Mouse (Mus musculus) heart, embryonic 13.5 days (tissue): Measurements from ENCODE around the gene Tex45. TPM values are rescaled to one million over a fixed set of nuclear protein-coding genes. Genes with fewer than 3 reads are reported as not detected.

Source experiments
- ATAC-seq: fragments of 200-750 bp; cut with Nextera tagmentation; 2 replicates; pipeline ENCODE4 v1.8.0; 2017; ENCODE audit warnings: moderate TSS enrichment; ENCODE audit not compliant: insufficient number of reproducible peaks, low FRiP score, low TSS enrichment; ENCODE audit errors: extremely low read depth
- H3K27ac ChIP-seq: fragments of 300-500 bp; sonication (generic); replicated peaks from 2 replicates; pipeline ENCODE4 v1.5.1; 2015; ENCODE audit warnings: moderate library complexity, mild to moderate bottlenecking, inconsistent platforms
- H3K27me3 ChIP-seq: fragments of 300-500 bp; sonication (generic); replicated peaks from 2 replicates; pipeline ENCODE4 v1.6.1; 2015; ENCODE audit warnings: mild to moderate bottlenecking, inconsistent platforms
- H3K36me3 ChIP-seq: fragments of 300-500 bp; sonication (generic); 2 replicates; pipeline ENCODE4 v1.6.1; 2015; ENCODE audit warnings: mild to moderate bottlenecking, inconsistent platforms
- H3K4me1 ChIP-seq: fragments of 300-500 bp; sonication (generic); 2 replicates; pipeline ENCODE4 v1.6.1; 2015; ENCODE audit warnings: inconsistent platforms
- H3K4me2 ChIP-seq: fragments of 300-500 bp; sonication (generic); 2 replicates; pipeline ENCODE4 v1.6.1; 2015; ENCODE audit warnings: inconsistent platforms, mild to moderate bottlenecking, moderate library complexity
- H3K4me3 ChIP-seq: fragments of 300-500 bp; sonication (generic); 2 replicates; pipeline ENCODE4 v1.5.1; 2015; ENCODE audit warnings: moderate library complexity, mild to moderate bottlenecking, inconsistent platforms
- H3K9ac ChIP-seq: fragments of 300-500 bp; sonication (generic); 2 replicates; pipeline ENCODE4 v1.6.1; 2015; ENCODE audit warnings: inconsistent platforms, mild to moderate bottlenecking, moderate library complexity
- H3K9me3 ChIP-seq: fragments of 300-500 bp; sonication (generic); 2 replicates; pipeline ENCODE4 v1.6.1; 2016; ENCODE audit warnings: inconsistent platforms
- WGBS: fragments of 180-500 bp; shearing (Covaris S2); methylation state at CpG from one replicate; pipeline ENCODE4 v1.1.7; 2015; ENCODE audit warnings: mixed read lengths; 5-methylcytosine and 5-hydroxymethylcytosine counted together
- polyA plus RNA-seq: library from polyadenylated mRNA; unstranded; fragments of >200 nt; fragmentation: Nextera tagmentation; extraction: Ambion mirVana; gene quantifications from 2 replicates; pipeline ENCODE4 v1.2.1, GENCODE M21; 2015

Tex45 gene
- polyA plus RNA-seq, 1 experiment from 2014 or later: not detected

DNA sequence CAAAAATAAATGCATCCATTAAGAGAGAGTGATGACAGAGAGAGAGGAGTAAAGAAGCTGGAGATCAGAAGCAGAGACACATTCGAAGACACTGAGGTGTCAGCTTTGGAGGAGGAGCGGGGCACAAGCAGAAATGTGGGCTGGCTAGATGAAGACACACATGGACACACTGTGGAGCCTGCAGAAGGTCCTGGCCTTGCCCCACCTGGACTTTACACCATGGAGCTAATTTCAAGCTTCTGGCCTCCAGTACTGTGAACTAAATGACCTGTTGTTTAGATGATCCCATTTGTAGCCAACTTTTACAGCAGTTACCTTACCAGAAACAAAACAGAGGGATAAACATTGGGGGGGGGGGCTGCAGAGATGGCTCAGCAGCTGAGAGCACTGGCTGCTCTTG lies 7.4 kb upstream of the Tex45 start:
- no peak overlapping the region for H3K27ac ChIP-seq
- no peak overlapping the region for H3K4me2 ChIP-seq
- peaks cover 13% of the 10 kb centered on the region for H3K36me3 ChIP-seq
- peaks cover 10% of the 10 kb centered on the region for H3K4me1 ChIP-seq
- no peaks in the 10 kb centered on the region for H3K27me3 ChIP-seq
- H3K9ac ChIP-seq: no peak overlapping the region
- WGBS: 89% methylated on average over 2 of the region's 2 CpGs
- no peak for ATAC-seq
- no peaks in the 10 kb centered on the region for H3K9me3 ChIP-seq
- no peak overlapping the region for H3K4me3 ChIP-seq

DNA sequence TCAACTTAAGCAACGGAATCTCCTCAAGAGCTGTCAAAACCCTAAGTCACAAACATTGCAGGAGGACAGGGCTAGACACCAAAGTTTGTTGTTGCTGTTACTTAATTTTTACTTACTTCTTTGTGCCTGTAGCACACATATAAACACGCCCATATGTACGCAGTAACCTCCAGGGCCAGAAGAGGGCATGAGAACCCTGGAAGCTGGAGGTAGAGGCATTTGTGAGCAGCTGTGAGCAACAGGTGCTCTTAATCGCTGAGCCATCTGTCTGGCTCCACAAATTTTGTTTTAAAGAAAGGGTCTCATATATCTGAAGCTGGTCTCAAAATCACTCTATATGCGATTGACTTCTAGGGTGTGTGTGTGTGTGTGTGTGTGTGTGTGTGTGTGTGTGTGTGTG lies 6.4 kb upstream of the Tex45 start:
- no peak overlapping the region for H3K4me3 ChIP-seq
- no peaks in the 10 kb centered on the region for H3K27me3 ChIP-seq
- H3K9me3 ChIP-seq: no peaks in the 10 kb centered on the region
- peaks cover 10% of the 10 kb centered on the region for H3K4me1 ChIP-seq
- ATAC-seq: no peak
- no peak overlapping the region for H3K27ac ChIP-seq
- H3K9ac ChIP-seq: no peak overlapping the region
- no peak overlapping the region for H3K4me2 ChIP-seq
- WGBS: 57% methylated on average over 5 of the region's 5 CpGs
- H3K36me3 ChIP-seq: peaks cover 5% of the 10 kb centered on the region

DNA sequence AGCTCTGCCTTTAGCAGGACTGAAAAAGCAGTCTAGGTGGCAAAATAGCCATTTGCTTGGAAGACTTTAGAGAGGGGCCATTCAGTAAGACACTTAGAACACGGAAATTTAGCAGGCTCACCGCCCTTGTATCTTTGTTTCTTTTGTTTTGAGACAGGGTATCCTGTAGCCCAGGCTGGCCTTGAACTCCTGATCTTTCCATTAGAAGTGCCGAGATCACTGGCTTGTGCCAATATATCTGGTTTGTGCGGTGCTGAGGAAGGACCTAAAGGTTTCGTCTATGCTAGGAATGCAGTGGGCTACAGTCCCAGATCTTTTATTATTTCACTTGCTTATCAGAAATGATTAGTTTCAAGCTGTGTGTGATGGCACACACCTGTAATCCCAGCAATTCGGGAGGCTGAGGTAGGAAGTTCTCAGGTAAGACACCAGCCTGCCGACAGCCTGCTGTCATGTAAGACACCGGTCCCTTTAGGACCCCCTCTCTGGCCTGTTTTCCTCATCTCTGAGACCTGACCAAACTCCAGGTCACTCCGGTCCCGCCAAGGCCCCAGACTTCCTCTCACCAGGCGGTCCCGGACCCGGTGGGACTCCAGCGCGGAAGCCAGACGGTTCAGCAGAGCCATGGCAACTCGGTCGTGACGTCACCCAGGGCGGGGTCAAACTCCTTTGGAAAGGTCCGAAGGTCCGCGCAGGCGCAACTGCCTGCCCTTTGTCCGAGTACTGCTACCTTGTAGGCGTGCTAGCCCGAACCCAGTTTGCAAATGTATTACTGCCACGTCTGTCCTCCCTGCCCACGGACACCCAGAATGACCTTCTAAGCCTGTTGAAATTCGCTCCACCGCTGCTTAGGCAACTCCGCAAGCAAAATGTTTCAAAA lies 3.4 kb upstream of the Tex45 start, which contains the start of gene Pex11g:
TSS of gene Pex11g (minus strand) at position 675 of the 880 bp plus-strand sequence.
- 5% methylated on average over 32 of the region's 32 CpGs for WGBS
- no peaks in the 10 kb centered on the region for H3K36me3 ChIP-seq
- H3K9ac ChIP-seq: peak within 1 kb of the TSS; percentile 85
- H3K27me3 ChIP-seq: no peaks in the 10 kb centered on the region
- peak within 1 kb of the TSS; percentile 84 for H3K27ac ChIP-seq
- ATAC-seq: peak; percentile 89
- H3K4me2 ChIP-seq: peak within 1 kb of the TSS; percentile 81
- H3K4me1 ChIP-seq: peaks cover 10% of the 10 kb centered on the region
- peak within 1 kb of the TSS; percentile 64 for H3K4me3 ChIP-seq
- no peaks in the 10 kb centered on the region for H3K9me3 ChIP-seq

GRCm38 (mm10) chr8:3467886-3468545 lies 2.6 kb upstream of the Tex45 start:
- Histone ChIP-seq H3K9me3 (no peaks in the 10 kb centered on the region), H3K9ac (peak overlapping the region; percentile 85), H3K36me3 (no peaks in the 10 kb centered on the region), H3K4me3 (peak overlapping the region; percentile 64), H3K27ac (peak overlapping the region; percentile 84), H3K27me3 (no peaks in the 10 kb centered on the region), H3K4me2 (peak overlapping the region; percentile 81), H3K4me1 (peaks cover 10% of the 10 kb centered on the region)
- ATAC-seq: no peak
- 54% methylated on average over 9 of the region's 9 CpGs for WGBS

DNA sequence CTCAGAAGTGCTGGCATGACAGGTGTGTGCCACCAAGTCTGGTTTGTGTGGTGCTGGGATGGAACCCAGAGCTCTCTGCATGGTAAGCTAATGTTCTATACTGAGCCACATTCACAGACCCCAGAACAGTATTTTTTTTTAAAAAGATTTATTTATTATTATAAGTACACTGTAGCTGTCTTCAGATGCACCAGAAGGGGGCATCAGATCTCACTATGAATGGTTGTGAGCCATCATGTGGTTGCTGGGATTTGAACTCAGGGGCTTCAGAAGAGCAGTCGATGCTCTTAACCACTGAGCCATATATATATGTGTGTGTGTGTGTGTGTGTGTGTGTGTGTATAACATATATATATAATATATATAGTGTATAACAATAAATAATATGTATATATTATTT lies 1.8 kb upstream of the Tex45 start:
- no peaks in the 10 kb centered on the region for H3K36me3 ChIP-seq
- no peak overlapping the region for H3K4me2 ChIP-seq
- H3K9ac ChIP-seq: no peak overlapping the region
- 82% methylated on average over 1 of the region's 1 CpGs for WGBS
- H3K4me3 ChIP-seq: no peak overlapping the region
- no peaks in the 10 kb centered on the region for H3K27me3 ChIP-seq
- no peak for ATAC-seq
- peaks cover 10% of the 10 kb centered on the region for H3K4me1 ChIP-seq
- H3K9me3 ChIP-seq: no peaks in the 10 kb centered on the region
- H3K27ac ChIP-seq: no peak overlapping the region

GRCm38 (mm10) chr8:3475715-3476429 lies 5.2 kb downstream of the Tex45 start:
- H3K27ac ChIP-seq: no peak overlapping the region
- no peaks in the 10 kb centered on the region for H3K36me3 ChIP-seq
- peak overlapping the region; percentile 48 for H3K4me3 ChIP-seq
- ATAC-seq: no peak
- H3K4me1 ChIP-seq: peaks cover 14% of the 10 kb centered on the region
- H3K9ac ChIP-seq: peak overlapping the region; percentile 72
- H3K4me2 ChIP-seq: peak overlapping the region; percentile 74
- H3K27me3 ChIP-seq: peaks cover 20% of the 10 kb centered on the region
- 16% methylated on average over 37 of the region's 37 CpGs for WGBS
- H3K9me3 ChIP-seq: no peaks in the 10 kb centered on the region

- no peak overlapping the region for H3K9ac ChIP-seq
- no peaks in the 10 kb centered on the region for H3K9me3 ChIP-seq
- 51% methylated on average over 4 of the region's 4 CpGs for WGBS
- no peak overlapping the region for H3K4me2 ChIP-seq
- no peak overlapping the region for H3K4me3 ChIP-seq
- no peak for ATAC-seq
- H3K4me1 ChIP-seq: peaks cover 14% of the 10 kb centered on the region
- H3K27ac ChIP-seq: no peak overlapping the region
- peaks cover 20% of the 10 kb centered on the region for H3K27me3 ChIP-seq
- H3K36me3 ChIP-seq: no peaks in the 10 kb centered on the region
Observed at GRCm38 (mm10) chr8:3480221-3480785, 9.6 kb downstream of the Tex45 start.

DNA sequence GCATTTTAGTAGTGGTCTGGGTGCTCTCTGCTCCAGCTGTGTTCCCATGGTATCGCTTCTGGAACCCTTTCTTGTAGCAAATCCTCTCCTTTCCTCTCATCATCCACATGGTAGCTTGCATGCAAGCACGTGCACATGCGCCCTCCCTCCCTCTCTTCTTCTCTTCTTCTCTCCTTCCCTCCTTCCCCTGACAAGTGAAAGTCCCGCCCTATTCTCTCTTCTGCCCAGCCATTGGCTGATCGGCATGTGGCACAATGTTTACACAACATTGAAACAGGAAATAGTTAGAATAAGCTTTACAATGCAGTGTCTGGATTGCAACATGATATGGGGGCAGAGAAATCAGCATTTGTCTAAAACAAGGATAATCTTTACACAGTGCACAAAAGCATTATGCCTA lies 10.9 kb downstream of the Tex45 start:
- H3K27ac ChIP-seq: no peak overlapping the region
- no peak overlapping the region for H3K9ac ChIP-seq
- no peaks in the 10 kb centered on the region for H3K36me3 ChIP-seq
- no peaks in the 10 kb centered on the region for H3K9me3 ChIP-seq
- ATAC-seq: no peak
- no peak overlapping the region for H3K4me3 ChIP-seq
- 57% methylated on average over 5 of the region's 5 CpGs for WGBS
- H3K4me2 ChIP-seq: no peak overlapping the region
- H3K27me3 ChIP-seq: peaks cover 9% of the 10 kb centered on the region
- peaks cover 7% of the 10 kb centered on the region; the same call in 1 of the 2 replicates for H3K4me1 ChIP-seq

DNA sequence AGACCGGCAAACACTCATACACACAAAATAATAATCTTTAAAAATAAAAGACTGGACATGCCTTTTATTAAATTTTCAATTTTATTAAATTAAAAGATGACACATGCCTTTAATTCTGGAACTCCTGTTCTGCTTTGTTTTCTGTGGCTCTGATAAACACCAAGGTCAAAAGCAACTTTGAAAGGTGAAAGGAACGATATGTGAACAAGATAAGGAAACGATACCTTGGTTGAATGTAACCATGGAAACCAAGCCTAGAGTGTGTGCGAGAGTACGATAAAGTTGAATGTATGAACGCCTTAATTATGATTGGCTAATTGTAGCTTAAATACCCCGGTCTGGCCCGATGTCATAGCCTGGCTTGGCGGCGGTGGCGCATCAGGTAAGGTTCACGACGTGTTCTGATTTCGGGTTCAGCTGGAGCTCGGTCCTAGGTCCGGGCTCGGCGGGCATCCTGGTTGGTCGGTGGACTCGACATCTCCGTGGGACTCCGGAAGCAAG lies 11.6 kb downstream of the Tex45 start:
- 78% methylated on average over 22 of the region's 22 CpGs for WGBS
- no peak for ATAC-seq

GRCm38 (mm10) chr8:3483546-3483945 lies 12.9 kb downstream of the Tex45 start:
- WGBS: 51% methylated on average over 7 of the region's 7 CpGs
- Histone ChIP-seq H3K27ac (no peak overlapping the region), H3K36me3 (no peaks in the 10 kb centered on the region), H3K4me1 (peaks cover 9% of the 10 kb centered on the region; the same call in 1 of the 2 replicates), H3K4me2 (no peak overlapping the region), H3K9ac (no peak overlapping the region), H3K9me3 (no peaks in the 10 kb centered on the region), H3K27me3 (no peaks in the 10 kb centered on the region), H3K4me3 (no peak overlapping the region)
- no peak for ATAC-seq

More for the DNA sequence above, 11.6 kb downstream of the Tex45 start:
- Histone ChIP-seq H3K4me2 (no peak overlapping the region), H3K4me3 (no peak overlapping the region), H3K4me1 (peaks cover 7% of the 10 kb centered on the region; the same call in 1 of the 2 replicates), H3K36me3 (no peaks in the 10 kb centered on the region), H3K27ac (no peak overlapping the region), H3K9me3 (no peaks in the 10 kb centered on the region), H3K9ac (no peak overlapping the region), H3K27me3 (peaks cover 5% of the 10 kb centered on the region)

- Histone ChIP-seq H3K4me2 (no peak overlapping the region), H3K4me3 (no peak overlapping the region), H3K4me1 (peaks cover 7% of the 10 kb centered on the region; the same call in 1 of the 2 replicates), H3K27me3 (no peaks in the 10 kb centered on the region), H3K27ac (no peak overlapping the region), H3K36me3 (no peaks in the 10 kb centered on the region), H3K9me3 (no peaks in the 10 kb centered on the region), H3K9ac (no peak overlapping the region)
- 17% methylated on average over 5 of the region's 5 CpGs for WGBS
- ATAC-seq: no peak; the same call in 1 of the 2 replicates
Observed at GRCm38 (mm10) chr8:3485192-3485591, 14.5 kb downstream of the Tex45 start.
